Mouse (Mus musculus): ENCODE results near the gene Jag1. TPM values are rescaled to one million over a fixed set of nuclear protein-coding genes. Genes with fewer than 3 reads are reported as not detected.

Jag1 gene
- polyA plus RNA-seq, 1 experiment from 2014 or later: 20.5 TPM

DNA sequence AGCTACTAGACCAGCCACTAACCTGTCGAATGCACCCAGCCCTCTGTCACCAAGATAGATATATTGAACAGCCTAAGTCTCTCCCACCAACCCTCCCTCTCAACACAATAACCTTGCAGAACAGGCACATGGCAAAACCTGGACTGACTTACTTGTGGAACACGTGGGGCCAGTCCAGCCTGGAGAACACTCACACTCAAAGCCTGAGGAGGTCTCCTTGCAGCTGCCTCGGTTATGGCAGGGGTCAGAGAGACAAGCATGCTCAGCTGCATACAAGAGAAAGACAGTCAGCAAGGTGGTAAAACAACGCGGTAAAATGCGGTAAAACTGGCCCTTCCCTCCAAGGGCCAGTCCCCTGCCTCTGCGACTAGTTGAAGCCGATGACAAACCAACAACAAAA, 22.1 kb downstream of the Jag1 start:
- WGBS: 47% methylated on average over 8 of the region's 8 CpGs
- Histone ChIP-seq H3K27ac (no peak overlapping the region), H3K27me3 (peaks cover 10% of the 10 kb centered on the region; the same call in 1 of the 2 replicates), H3K4me1 (peaks cover 76% of the 10 kb centered on the region), H3K36me3 (replicated peaks) (peaks cover 39% of the 10 kb centered on the region), H3K4me2 (no peak overlapping the region), H3K9me3 (no peaks in the 10 kb centered on the region), H3K4me3 (replicated peaks) (no peak overlapping the region), H3K9ac (no peak overlapping the region)
- ATAC-seq (ENCODE audit: low FRiP score): no peak

- Histone ChIP-seq H3K27me3 (peaks cover 10% of the 10 kb centered on the region; the same call in 1 of the 2 replicates), H3K27ac (no peak overlapping the region), H3K4me3 (replicated peaks) (no peak overlapping the region), H3K4me2 (no peak overlapping the region), H3K4me1 (peaks cover 66% of the 10 kb centered on the region), H3K9me3 (no peaks in the 10 kb centered on the region), H3K36me3 (replicated peaks) (peaks cover 49% of the 10 kb centered on the region), H3K9ac (no peak overlapping the region)
- ATAC-seq (ENCODE audit: low FRiP score): no peak
- 13% methylated on average over 7 of the region's 7 CpGs for WGBS
Measured at GRCm38 (mm10) chr2:137093298-137093630, 23.2 kb downstream of the Jag1 start.

- Histone ChIP-seq H3K27me3 (peaks cover 10% of the 10 kb centered on the region; the same call in 1 of the 2 replicates), H3K9ac (no peak overlapping the region), H3K4me1 (peaks cover 61% of the 10 kb centered on the region), H3K36me3 (replicated peaks) (peaks cover 55% of the 10 kb centered on the region), H3K4me3 (replicated peaks) (no peak overlapping the region), H3K27ac (peak overlapping the region; percentile 71), H3K9me3 (no peaks in the 10 kb centered on the region), H3K4me2 (no peak overlapping the region)
- 17% methylated on average over 10 of the region's 10 CpGs for WGBS
- ATAC-seq (ENCODE audit: low FRiP score): peak; percentile 66; the same call in 1 of the 2 replicates
Measured at GRCm38 (mm10) chr2:137092523-137093297, 23.7 kb downstream of the Jag1 start.

GRCm38 (mm10) chr2:137091766-137092522, 24.5 kb downstream of the Jag1 start:
- peaks cover 10% of the 10 kb centered on the region; the same call in 1 of the 2 replicates for H3K27me3 ChIP-seq
- peaks cover 61% of the 10 kb centered on the region for H3K36me3 ChIP-seq (replicated peaks)
- H3K4me3 ChIP-seq (replicated peaks): no peak overlapping the region
- no peak overlapping the region for H3K9ac ChIP-seq
- no peak overlapping the region for H3K4me2 ChIP-seq
- peaks cover 61% of the 10 kb centered on the region for H3K4me1 ChIP-seq
- H3K9me3 ChIP-seq: no peaks in the 10 kb centered on the region
- WGBS: 56% methylated on average over 11 of the region's 11 CpGs
- ATAC-seq (ENCODE audit: low FRiP score): peak; percentile 3; the same call in 1 of the 2 replicates
- no peak overlapping the region for H3K27ac ChIP-seq

DNA sequence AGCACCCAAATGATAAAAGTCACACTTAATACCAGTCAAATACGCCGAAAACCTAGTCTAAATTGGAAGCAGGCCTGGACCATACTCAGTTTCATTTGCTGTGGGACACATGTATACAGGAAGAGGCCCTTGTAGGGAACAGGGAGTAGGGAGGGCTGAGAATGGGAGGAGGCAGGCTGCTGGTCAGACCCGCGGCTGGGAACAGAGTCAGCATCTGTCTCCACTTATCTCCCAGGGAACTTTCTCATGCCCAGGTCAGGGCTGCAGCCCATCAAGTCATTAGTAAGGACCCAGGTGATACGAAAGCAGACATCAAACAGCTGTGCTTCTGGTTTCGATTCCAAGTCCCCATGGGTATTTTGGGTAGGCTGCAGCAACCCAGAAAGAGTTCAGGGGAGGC, 28.7 kb downstream of the Jag1 start:
- no peak for ATAC-seq (ENCODE audit: low FRiP score)
- Histone ChIP-seq H3K9me3 (no peaks in the 10 kb centered on the region), H3K9ac (no peak overlapping the region), H3K4me1 (peaks cover 28% of the 10 kb centered on the region), H3K4me3 (replicated peaks) (no peak overlapping the region), H3K27ac (no peak overlapping the region), H3K27me3 (no peaks in the 10 kb centered on the region), H3K4me2 (no peak overlapping the region), H3K36me3 (replicated peaks) (peaks cover 79% of the 10 kb centered on the region)
- 86% methylated on average over 6 of the region's 6 CpGs for WGBS

- Histone ChIP-seq H3K4me2 (no peak overlapping the region), H3K9ac (no peak overlapping the region), H3K4me3 (replicated peaks) (no peak overlapping the region), H3K36me3 (replicated peaks) (peaks cover 82% of the 10 kb centered on the region), H3K27ac (no peak overlapping the region), H3K9me3 (no peaks in the 10 kb centered on the region), H3K4me1 (peaks cover 19% of the 10 kb centered on the region), H3K27me3 (no peaks in the 10 kb centered on the region)
- WGBS: 63% methylated on average over 14 of the region's 14 CpGs
- ATAC-seq (ENCODE audit: low FRiP score): no peak
Measured at GRCm38 (mm10) chr2:137086621-137087395, 29.6 kb downstream of the Jag1 start.

GRCm38 (mm10) chr2:137085257-137085656, 31.2 kb downstream of the Jag1 start:
- peaks cover 71% of the 10 kb centered on the region for H3K36me3 ChIP-seq (replicated peaks)
- H3K4me1 ChIP-seq: peaks cover 22% of the 10 kb centered on the region
- H3K9ac ChIP-seq: no peak overlapping the region
- no peak overlapping the region for H3K27ac ChIP-seq
- H3K9me3 ChIP-seq: no peaks in the 10 kb centered on the region
- H3K27me3 ChIP-seq: no peaks in the 10 kb centered on the region
- no peak for ATAC-seq (ENCODE audit: low FRiP score)
- no peak overlapping the region for H3K4me2 ChIP-seq
- no peak overlapping the region for H3K4me3 ChIP-seq (replicated peaks)
- 87% methylated on average over 8 of the region's 8 CpGs for WGBS

DNA sequence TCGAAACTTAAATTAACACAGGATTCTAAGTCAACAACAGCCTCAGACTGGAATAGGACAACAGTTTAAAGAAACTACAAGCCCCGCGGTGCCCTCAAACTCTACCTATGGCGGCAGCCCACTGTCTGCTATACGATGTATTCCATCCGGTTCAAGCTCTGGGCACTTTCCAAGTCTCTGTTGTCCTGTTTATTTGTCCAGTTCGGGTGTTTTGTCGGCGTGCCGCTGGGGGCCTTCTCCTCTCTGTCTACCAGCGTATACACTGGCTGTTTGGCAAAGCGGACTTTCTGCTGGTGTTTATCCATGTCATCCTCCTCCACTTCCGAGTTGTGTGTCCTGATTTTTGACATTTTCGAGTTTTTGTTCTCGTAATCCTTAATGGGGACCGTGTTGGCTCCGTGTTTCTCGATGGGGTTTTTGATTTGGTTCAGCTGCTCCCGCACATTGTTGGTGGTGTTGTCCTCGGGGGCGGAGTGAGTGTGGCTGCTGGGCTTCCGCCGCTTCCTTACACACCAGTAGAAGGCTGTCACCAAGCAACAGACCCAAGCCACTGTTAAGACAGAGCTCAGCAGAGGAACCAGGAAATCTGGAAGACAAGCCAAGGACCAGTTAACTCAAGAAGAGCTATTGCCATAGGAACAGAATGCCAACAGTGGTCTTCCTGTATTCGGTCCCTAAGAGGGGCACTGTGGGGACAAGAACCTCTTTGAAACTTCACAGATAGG, 33.4 kb downstream of the Jag1 start:
- H3K36me3 ChIP-seq (replicated peaks): peaks cover 49% of the 10 kb centered on the region
- no peak overlapping the region for H3K27ac ChIP-seq
- H3K27me3 ChIP-seq: no peaks in the 10 kb centered on the region
- no peak for ATAC-seq (ENCODE audit: low FRiP score)
- H3K4me1 ChIP-seq: peaks cover 30% of the 10 kb centered on the region
- 93% methylated on average over 24 of the region's 24 CpGs for WGBS
- H3K9me3 ChIP-seq: no peaks in the 10 kb centered on the region
- H3K4me2 ChIP-seq: no peak overlapping the region
- H3K4me3 ChIP-seq (replicated peaks): no peak overlapping the region
- no peak overlapping the region for H3K9ac ChIP-seq

DNA sequence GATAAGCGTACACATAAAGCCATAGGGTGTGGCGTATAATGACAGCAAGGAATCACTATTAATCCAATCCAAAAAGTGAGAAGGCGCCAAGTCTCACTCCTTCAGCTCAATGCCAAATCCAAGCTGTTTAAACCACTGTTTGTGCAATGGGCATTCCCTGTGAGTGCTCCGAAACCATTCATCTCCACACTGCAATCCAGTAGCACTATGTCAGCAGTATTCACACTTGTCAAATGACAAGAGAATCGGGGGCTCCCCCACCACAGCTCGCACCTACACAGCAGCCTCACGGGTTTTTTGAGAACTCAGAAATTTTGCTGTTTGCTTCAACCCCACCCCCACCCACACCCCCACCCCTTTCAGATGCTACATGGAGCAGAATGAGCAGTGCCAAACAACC, 35.4 kb downstream of the Jag1 start:
- H3K4me1 ChIP-seq: peaks cover 17% of the 10 kb centered on the region
- H3K9me3 ChIP-seq: no peaks in the 10 kb centered on the region
- ATAC-seq (ENCODE audit: low FRiP score): peak; percentile 22; the same call in 1 of the 2 replicates
- H3K27me3 ChIP-seq: no peaks in the 10 kb centered on the region
- no peak overlapping the region for H3K9ac ChIP-seq
- H3K4me3 ChIP-seq (replicated peaks): no peak overlapping the region
- H3K27ac ChIP-seq: no peak overlapping the region
- WGBS: 84% methylated on average over 7 of the region's 7 CpGs
- H3K4me2 ChIP-seq: no peak overlapping the region
- H3K36me3 ChIP-seq (replicated peaks): peaks cover 39% of the 10 kb centered on the region

DNA sequence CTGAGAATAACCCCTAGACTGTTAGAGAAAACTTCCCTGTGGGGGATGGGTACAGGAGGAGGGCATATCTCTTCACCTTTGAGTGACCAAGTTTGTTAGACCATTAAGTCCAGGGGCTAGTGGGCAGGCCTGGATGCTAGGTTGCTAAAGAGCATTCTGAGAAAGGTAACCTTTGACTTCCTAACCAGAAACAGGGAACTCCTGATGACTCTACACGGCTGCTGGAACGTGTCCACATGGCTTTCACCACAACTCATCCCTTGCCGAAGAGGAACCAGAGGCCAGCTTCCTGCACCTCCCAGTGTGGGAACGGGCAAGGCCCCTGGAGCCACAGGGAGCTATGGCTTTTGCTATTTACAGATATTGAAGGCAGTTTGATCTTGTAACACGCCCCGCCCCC, 36.0 kb downstream of the Jag1 start:
- H3K27me3 ChIP-seq: no peaks in the 10 kb centered on the region
- no peaks in the 10 kb centered on the region for H3K9me3 ChIP-seq
- ATAC-seq (ENCODE audit: low FRiP score): no peak
- WGBS: 84% methylated on average over 6 of the region's 6 CpGs
- no peak overlapping the region for H3K9ac ChIP-seq
- peaks cover 17% of the 10 kb centered on the region for H3K4me1 ChIP-seq
- peaks cover 33% of the 10 kb centered on the region for H3K36me3 ChIP-seq (replicated peaks)
- no peak overlapping the region for H3K4me2 ChIP-seq
- no peak overlapping the region for H3K4me3 ChIP-seq (replicated peaks)
- no peak overlapping the region for H3K27ac ChIP-seq

- Histone ChIP-seq H3K4me1 (peaks cover 17% of the 10 kb centered on the region), H3K36me3 (replicated peaks) (peaks cover 27% of the 10 kb centered on the region), H3K4me2 (no peak overlapping the region), H3K27me3 (no peaks in the 10 kb centered on the region), H3K9me3 (no peaks in the 10 kb centered on the region), H3K27ac (no peak overlapping the region), H3K9ac (no peak overlapping the region), H3K4me3 (replicated peaks) (no peak overlapping the region)
- WGBS: 33% methylated on average over 10 of the region's 10 CpGs
- ATAC-seq (ENCODE audit: low FRiP score): no peak
Measured at GRCm38 (mm10) chr2:137079721-137080320, 36.6 kb downstream of the Jag1 start.

Measured in forebrain, embryonic 12.5 days (tissue).